Mouse (Mus musculus): ENCODE results near the gene Me3.

- TF ChIP-seq CTCF (IDR thresholded peaks at IDR 0.05; ENCODE audit: low read depth) (no peak), EP300 (IDR thresholded peaks at IDR 0.05; ENCODE audit: low read depth) (no peak)
Observed at GRCm38 (mm10) chr7:89748415-89748814, 116.2 kb downstream of the Me3 start.

All from heart, postnatal 0 days (tissue).